Mouse (Mus musculus) kidney, postnatal 0 days (tissue): ENCODE data around the gene Slc5a5. TPM values are rescaled to one million over a fixed set of nuclear protein-coding genes. Genes with fewer than 3 reads are reported as not detected.

Source experiments
- ATAC-seq: fragments of 200-750 bp; cut with Nextera tagmentation; replicated peaks from 2 replicates; pipeline ENCODE4 v1.8.0; 2017; ENCODE audit warnings: low read depth, moderate number of reproducible peaks, moderate TSS enrichment, moderate library complexity; ENCODE audit not compliant: low FRiP score
- DNase-seq: peaks from one replicate; pipeline ENCODE4 v3.0.0-alpha.2; 2016; ENCODE audit warnings: low spot score
- H3K27ac ChIP-seq: fragments of 300-500 bp; sonication (generic); 2 replicates; pipeline ENCODE4 v1.5.1; 2014; ENCODE audit warnings: mild to moderate bottlenecking
- H3K27me3 ChIP-seq: fragments of 300-500 bp; sonication (generic); 2 replicates; pipeline ENCODE4 v1.6.1; 2014; ENCODE audit warnings: low read length, mixed read lengths; ENCODE audit not compliant: insufficient read depth
- H3K36me3 ChIP-seq: fragments of 300-500 bp; sonication (generic); 2 replicates; pipeline ENCODE4 v1.6.1; 2014; ENCODE audit warnings: low read length, mixed read lengths; ENCODE audit not compliant: insufficient read depth
- H3K4me1 ChIP-seq: fragments of 300-500 bp; sonication (generic); replicated peaks from 2 replicates; pipeline ENCODE4 v1.6.1; 2014; ENCODE audit warnings: antibody characterized with exemption, low read length, mixed read lengths; ENCODE audit not compliant: insufficient read depth
- H3K4me2 ChIP-seq: fragments of 300-500 bp; sonication (generic); 2 replicates; pipeline ENCODE4 v1.6.1; 2014; ENCODE audit warnings: mild to moderate bottlenecking, low read length, moderate library complexity, mixed read lengths
- H3K4me3 ChIP-seq: fragments of 300-500 bp; sonication (generic); replicated peaks from 2 replicates; pipeline ENCODE4 v1.5.1; 2014; ENCODE audit warnings: low read depth, low read length
- H3K9ac ChIP-seq: fragments of 300-500 bp; sonication (generic); 2 replicates; pipeline ENCODE4 v1.6.1; 2014; ENCODE audit warnings: low read depth, low read length
- H3K9me3 ChIP-seq: fragments of 300-500 bp; sonication (generic); replicated peaks from 2 replicates; pipeline ENCODE4 v1.6.1; 2016; ENCODE audit warnings: low read length, inconsistent platforms, mixed read lengths
- CTCF ChIP-seq: IDR thresholded peaks from 2 replicates; pipeline ENCODE4 v1.5.1; 2016; ENCODE audit warnings: antibody characterized with exemption, low read depth, mild to moderate bottlenecking, moderate library complexity
- WGBS: fragments of 180-500 bp; shearing (Covaris S2); extraction: QIAGEN DNeasy Blood & Tissue Kit; methylation state at CpG from one replicate; pipeline ENCODE4 v1.1.7; 2014; 5-methylcytosine and 5-hydroxymethylcytosine counted together
- polyA plus RNA-seq: library from polyadenylated mRNA; unstranded; fragments of >200 nt; fragmentation: Nextera tagmentation; extraction: Ambion mirVana; gene quantifications from 2 replicates; pipeline ENCODE4 v1.2.1, GENCODE M21; 2015

Gene Slc5a5
- polyA plus RNA-seq, 1 experiment from 2014 or later = 0.11 TPM

- TF ChIP-seq CTCF = no peak
- H3K27me3 ChIP-seq = peaks cover 19% of the 10 kb centered on the region
- H3K4me1 ChIP-seq = peaks cover 35% of the 10 kb centered on the region
- peak overlapping the region; percentile 54 for H3K4me3 ChIP-seq
- no peaks in the 10 kb centered on the region for H3K36me3 ChIP-seq
- no peak for DNase-seq
- H3K27ac ChIP-seq = peak overlapping the region; percentile 69
- 2% methylated on average over 24 of the region's 24 CpGs for WGBS
- peak overlapping the region; percentile 88 for H3K4me2 ChIP-seq
- no peak for ATAC-seq
- H3K9ac ChIP-seq = peak overlapping the region; percentile 41; the same call in 1 of the 2 replicates
- no peaks in the 10 kb centered on the region for H3K9me3 ChIP-seq
Observed at GRCm38 (mm10) chr8:70864712-70865221, 27.8 kb downstream of the Slc5a5 start.

DNA sequence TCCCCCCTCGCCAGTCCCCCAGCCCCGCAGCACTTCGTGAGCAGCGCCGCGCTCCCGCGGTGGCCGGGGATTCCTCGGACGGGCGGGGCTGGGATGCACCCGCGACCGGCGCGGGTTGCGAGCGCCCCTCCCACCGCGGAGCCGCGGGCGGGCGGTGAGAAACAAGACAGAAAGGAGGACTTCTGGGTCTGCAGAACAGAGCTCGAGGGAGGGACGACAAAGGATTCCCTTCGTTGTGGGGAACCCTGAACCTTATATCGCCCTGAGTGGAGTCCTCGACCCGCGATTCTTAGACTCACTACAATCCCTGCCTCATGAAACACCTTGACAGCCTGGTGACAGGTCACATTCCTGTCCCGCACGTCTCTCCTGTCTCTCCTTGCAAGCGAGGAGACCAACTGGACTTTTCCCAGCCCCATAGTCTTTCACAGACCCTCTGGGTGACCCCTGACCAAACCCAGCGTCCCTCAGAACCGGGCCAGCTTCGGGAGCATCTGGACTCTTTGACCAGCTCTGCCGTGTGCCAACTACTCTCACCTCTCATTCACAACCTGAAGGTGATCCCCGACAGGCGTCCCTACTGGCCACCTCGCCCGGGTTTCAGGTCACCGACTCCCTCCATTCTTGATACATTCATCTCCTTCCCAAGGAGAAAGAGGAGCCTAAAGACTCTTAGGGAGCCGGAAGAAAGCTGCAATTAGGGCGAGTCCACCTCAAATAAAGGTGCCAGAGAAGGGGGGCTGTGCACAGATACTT lies 28.4 kb downstream of the Slc5a5 start:
- Histone ChIP-seq H3K27me3 (peaks cover 19% of the 10 kb centered on the region), H3K4me3 (peak overlapping the region; percentile 50), H3K4me1 (peaks cover 35% of the 10 kb centered on the region), H3K9ac (peak overlapping the region; percentile 65; the same call in 1 of the 2 replicates), H3K27ac (0 out of 2 replicates have a peak overlapping the region, but pooled peaks have one; percentile 42), H3K36me3 (no peaks in the 10 kb centered on the region), H3K4me2 (peak overlapping the region; percentile 88), H3K9me3 (no peaks in the 10 kb centered on the region)
- ATAC-seq (no peak), DNase-seq (no peak)
- TF ChIP-seq CTCF = no peak
- 2% methylated on average over 43 of the region's 46 CpGs for WGBS

GRCm38 (mm10) chr8:70862824-70863641 lies 29.5 kb downstream of the Slc5a5 start, which contains the start of gene Kcnn1:
TSS of gene Kcnn1 (minus strand) at chr8:70863258.
- DNase-seq (no peak), ATAC-seq (no peak)
- under 1% methylated on average over 55 of the region's 55 CpGs for WGBS
- H3K9ac ChIP-seq = peak within 1 kb of the TSS; percentile 65
- H3K27me3 ChIP-seq = peaks cover 19% of the 10 kb centered on the region
- peak within 1 kb of the TSS; percentile 88 for H3K4me2 ChIP-seq
- no peaks in the 10 kb centered on the region for H3K9me3 ChIP-seq
- peak; percentile 35; the same call in 1 of the 2 replicates for TF ChIP-seq CTCF
- peaks cover 32% of the 10 kb centered on the region for H3K4me1 ChIP-seq
- H3K27ac ChIP-seq = peak within 1 kb of the TSS; percentile 42
- peak within 1 kb of the TSS; percentile 50 for H3K4me3 ChIP-seq
- no peaks in the 10 kb centered on the region for H3K36me3 ChIP-seq

- Histone ChIP-seq H3K4me1 (peaks cover 12% of the 10 kb centered on the region; the same call in 1 of the 2 replicates), H3K9me3 (no peaks in the 10 kb centered on the region), H3K4me2 (no peak overlapping the region), H3K27ac (no peak overlapping the region), H3K9ac (no peak overlapping the region), H3K27me3 (peaks cover 11% of the 10 kb centered on the region), H3K4me3 (no peak overlapping the region), H3K36me3 (no peaks in the 10 kb centered on the region)
- DNase-seq (no peak), ATAC-seq (no peak)
- 16% methylated on average over 4 of the region's 4 CpGs for WGBS
- no peak for TF ChIP-seq CTCF
Observed at GRCm38 (mm10) chr8:70857516-70857915, 35.0 kb downstream of the Slc5a5 start.

GRCm38 (mm10) chr8:70856541-70857197 lies 35.9 kb downstream of the Slc5a5 start:
- no peaks in the 10 kb centered on the region for H3K36me3 ChIP-seq
- no peak overlapping the region for H3K27ac ChIP-seq
- 5% methylated on average over 31 of the region's 33 CpGs for WGBS
- peak overlapping the region; percentile 84 for H3K4me2 ChIP-seq
- TF ChIP-seq CTCF = no peak
- peaks cover 4% of the 10 kb centered on the region; the same call in 1 of the 2 replicates for H3K27me3 ChIP-seq
- H3K9ac ChIP-seq = peak overlapping the region; percentile 49; the same call in 1 of the 2 replicates
- peak; percentile 50; the same call in 1 of the 2 replicates for ATAC-seq
- peak overlapping the region; percentile 43 for H3K4me3 ChIP-seq
- peak; percentile 66 for DNase-seq
- no peaks in the 10 kb centered on the region for H3K9me3 ChIP-seq
- H3K4me1 ChIP-seq = peaks cover 11% of the 10 kb centered on the region; the same call in 1 of the 2 replicates

DNA sequence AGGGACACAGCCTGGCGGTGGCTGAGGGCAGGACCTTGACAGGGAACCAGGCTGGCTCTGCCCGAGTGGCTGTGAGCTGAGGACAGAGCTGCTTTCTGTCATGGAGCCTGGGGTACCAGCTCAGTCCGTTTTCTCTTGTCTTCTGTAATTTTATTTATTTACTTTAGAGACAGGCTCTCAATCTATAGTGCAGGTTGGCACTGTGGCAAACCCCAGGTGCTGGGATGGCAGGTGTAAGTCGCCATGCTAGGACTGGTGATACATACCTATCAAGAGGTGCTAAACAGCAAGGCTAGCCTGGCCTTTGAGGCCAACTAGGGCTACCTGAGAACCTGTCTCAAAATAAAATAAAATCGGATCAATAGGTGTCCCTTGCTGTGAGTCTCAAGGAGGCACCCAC lies 36.5 kb downstream of the Slc5a5 start:
- Histone ChIP-seq H3K4me3 (no peak overlapping the region), H3K4me2 (peak overlapping the region; percentile 84), H3K36me3 (no peaks in the 10 kb centered on the region), H3K4me1 (peaks cover 11% of the 10 kb centered on the region; the same call in 1 of the 2 replicates), H3K9ac (no peak overlapping the region), H3K27ac (no peak overlapping the region), H3K27me3 (no peaks in the 10 kb centered on the region), H3K9me3 (no peaks in the 10 kb centered on the region)
- ATAC-seq (no peak), DNase-seq (no peak)
- WGBS = 69% methylated on average over 5 of the region's 5 CpGs
- no peak for TF ChIP-seq CTCF
